Mouse (Mus musculus): Measurements from ENCODE around the gene Vmn1r209. TPM values are rescaled to one million over a fixed set of nuclear protein-coding genes. Genes with fewer than 3 reads are reported as not detected.
"Not testable (repeated sequence)": the region's sequence is repeated elsewhere in the genome, so short reads cannot be mapped to it uniquely, and the experiment has no call there.

Gene Vmn1r209
- polyA plus RNA-seq (2015; fragmentation: Nextera tagmentation; extraction: Ambion mirVana): not detected in 2 replicates

- not testable (repeated sequence) for H3K4me1 ChIP-seq (replicated peaks); H3K27ac ChIP-seq; H3K9ac ChIP-seq; H3K9me3 ChIP-seq (replicated peaks); H3K36me3 ChIP-seq; H3K4me3 ChIP-seq; H3K4me2 ChIP-seq; ATAC-seq (replicated peaks; ENCODE audit: insufficient number of reproducible peaks, insufficient read depth, low FRiP score, low read depth); H3K27me3 ChIP-seq
Measured at GRCm38 (mm10) chr13:22809582-22809981, at the start of gene Vmn1r209. Vmn1r209 (minus strand) TSS chr13:22809682.

- WGBS: 48% methylated on average over 1 of the region's 1 CpGs
- H3K9ac ChIP-seq: no peak within 1 kb of the TSS
- no peaks in the 10 kb centered on the region for H3K9me3 ChIP-seq (replicated peaks)
- H3K27ac ChIP-seq: no peak within 1 kb of the TSS
- H3K4me3 ChIP-seq: no peak within 1 kb of the TSS
- H3K27me3 ChIP-seq: no peaks in the 10 kb centered on the region
- ATAC-seq (replicated peaks; ENCODE audit: insufficient number of reproducible peaks, insufficient read depth, low FRiP score, low read depth): no peak
- H3K36me3 ChIP-seq: no peaks in the 10 kb centered on the region
- H3K4me1 ChIP-seq (replicated peaks): no peaks in the 10 kb centered on the region
- no peak within 1 kb of the TSS for H3K4me2 ChIP-seq
Measured at GRCm38 (mm10) chr13:22857461-22857860, 48.0 kb upstream of the Vmn1r209 start, which contains the start of gene Vmn1r211. Vmn1r211 (minus strand) TSS chr13:22857561.

GRCm38 (mm10) chr13:22854760-22855159, 45.3 kb upstream of the Vmn1r209 start:
- Histone ChIP-seq H3K9me3 (replicated peaks) (no peaks in the 10 kb centered on the region), H3K27ac (no peak overlapping the region), H3K36me3 (no peaks in the 10 kb centered on the region), H3K4me3 (no peak overlapping the region), H3K27me3 (no peaks in the 10 kb centered on the region), H3K9ac (no peak overlapping the region), H3K4me1 (replicated peaks) (no peaks in the 10 kb centered on the region), H3K4me2 (no peak overlapping the region)
- WGBS: 68% methylated on average over 4 of the region's 4 CpGs
- ATAC-seq (replicated peaks; ENCODE audit: insufficient number of reproducible peaks, insufficient read depth, low FRiP score, low read depth): no peak

- H3K27me3 ChIP-seq: no peaks in the 10 kb centered on the region
- no peaks in the 10 kb centered on the region for H3K4me1 ChIP-seq (replicated peaks)
- no peaks in the 10 kb centered on the region for H3K9me3 ChIP-seq (replicated peaks)
- H3K9ac ChIP-seq: no peak overlapping the region
- H3K36me3 ChIP-seq: no peaks in the 10 kb centered on the region
- WGBS: 69% methylated on average over 1 of the region's 1 CpGs
- H3K4me2 ChIP-seq: no peak overlapping the region
- ATAC-seq (replicated peaks; ENCODE audit: insufficient number of reproducible peaks, insufficient read depth, low FRiP score, low read depth): no peak
- H3K4me3 ChIP-seq: no peak overlapping the region
- H3K27ac ChIP-seq: no peak overlapping the region
Measured at GRCm38 (mm10) chr13:22846798-22847197, 37.3 kb upstream of the Vmn1r209 start.

GRCm38 (mm10) chr13:22844304-22844703, 34.8 kb upstream of the Vmn1r209 start:
- not testable (repeated sequence) for H3K4me2 ChIP-seq; H3K27ac ChIP-seq; H3K4me3 ChIP-seq; H3K27me3 ChIP-seq; H3K9me3 ChIP-seq (replicated peaks); ATAC-seq (replicated peaks; ENCODE audit: insufficient number of reproducible peaks, insufficient read depth, low FRiP score, low read depth); H3K4me1 ChIP-seq (replicated peaks); H3K9ac ChIP-seq; H3K36me3 ChIP-seq
- 67% methylated on average over 3 of the region's 3 CpGs for WGBS

- no peaks in the 10 kb centered on the region for H3K36me3 ChIP-seq
- H3K9ac ChIP-seq: no peak within 1 kb of the TSS
- H3K4me3 ChIP-seq: no peak within 1 kb of the TSS
- no peak for ATAC-seq (replicated peaks; ENCODE audit: insufficient number of reproducible peaks, insufficient read depth, low FRiP score, low read depth)
- H3K4me1 ChIP-seq (replicated peaks): no peaks in the 10 kb centered on the region
- H3K27me3 ChIP-seq: no peaks in the 10 kb centered on the region
- no peak within 1 kb of the TSS for H3K4me2 ChIP-seq
- no peaks in the 10 kb centered on the region for H3K9me3 ChIP-seq (replicated peaks)
- WGBS: 49% methylated on average over 4 of the region's 4 CpGs
- no peak within 1 kb of the TSS for H3K27ac ChIP-seq
Measured at GRCm38 (mm10) chr13:22831248-22831647, 21.8 kb upstream of the Vmn1r209 start, which contains the start of gene Vmn1r210. Vmn1r210 (minus strand) TSS chr13:22831348.

- H3K4me2 ChIP-seq; H3K9me3 ChIP-seq (replicated peaks); H3K36me3 ChIP-seq; H3K9ac ChIP-seq; ATAC-seq (replicated peaks; ENCODE audit: insufficient number of reproducible peaks, insufficient read depth, low FRiP score, low read depth); H3K27me3 ChIP-seq; H3K4me3 ChIP-seq; H3K4me1 ChIP-seq (replicated peaks); H3K27ac ChIP-seq: not testable (repeated sequence)
- 28% methylated on average over 7 of the region's 7 CpGs for WGBS
Measured at GRCm38 (mm10) chr13:22829395-22829794, 19.9 kb upstream of the Vmn1r209 start.

GRCm38 (mm10) chr13:22821601-22822000, 12.1 kb upstream of the Vmn1r209 start:
- not testable (repeated sequence) for H3K4me3 ChIP-seq; H3K36me3 ChIP-seq; H3K27ac ChIP-seq; H3K4me2 ChIP-seq; H3K27me3 ChIP-seq; H3K9ac ChIP-seq; ATAC-seq (replicated peaks; ENCODE audit: insufficient number of reproducible peaks, insufficient read depth, low FRiP score, low read depth); H3K4me1 ChIP-seq (replicated peaks); H3K9me3 ChIP-seq (replicated peaks)
- WGBS: 67% methylated on average over 1 of the region's 1 CpGs

- H3K9ac ChIP-seq; H3K4me1 ChIP-seq (replicated peaks); H3K4me3 ChIP-seq; H3K4me2 ChIP-seq; ATAC-seq (replicated peaks; ENCODE audit: insufficient number of reproducible peaks, insufficient read depth, low FRiP score, low read depth); H3K27ac ChIP-seq; H3K27me3 ChIP-seq; H3K9me3 ChIP-seq (replicated peaks); H3K36me3 ChIP-seq: not testable (repeated sequence)
- WGBS: 76% methylated on average over 3 of the region's 3 CpGs
Measured at GRCm38 (mm10) chr13:22788096-22788495, 21.4 kb downstream of the Vmn1r209 start.

- not testable (repeated sequence) for ATAC-seq (replicated peaks; ENCODE audit: insufficient number of reproducible peaks, insufficient read depth, low FRiP score, low read depth); H3K27me3 ChIP-seq; H3K27ac ChIP-seq; H3K4me1 ChIP-seq (replicated peaks); H3K9me3 ChIP-seq (replicated peaks); H3K4me2 ChIP-seq; H3K4me3 ChIP-seq; H3K36me3 ChIP-seq; H3K9ac ChIP-seq
Measured at GRCm38 (mm10) chr13:22784159-22784558, 25.3 kb downstream of the Vmn1r209 start.

GRCm38 (mm10) chr13:22777300-22777699, 32.2 kb downstream of the Vmn1r209 start, which contains the start of gene Vmn1r208:
Vmn1r208 (minus strand) TSS chr13:22777400.
- not testable (repeated sequence) for H3K27ac ChIP-seq; H3K9me3 ChIP-seq (replicated peaks); H3K27me3 ChIP-seq; H3K9ac ChIP-seq; H3K4me1 ChIP-seq (replicated peaks); H3K4me2 ChIP-seq; H3K36me3 ChIP-seq; ATAC-seq (replicated peaks; ENCODE audit: insufficient number of reproducible peaks, insufficient read depth, low FRiP score, low read depth); H3K4me3 ChIP-seq
- no CpG with 5 or more reads among the region's 7 CpGs for WGBS

- not testable (repeated sequence) for H3K4me3 ChIP-seq; H3K36me3 ChIP-seq; H3K9me3 ChIP-seq (replicated peaks); H3K27ac ChIP-seq; H3K27me3 ChIP-seq; H3K4me2 ChIP-seq; ATAC-seq (replicated peaks; ENCODE audit: insufficient number of reproducible peaks, insufficient read depth, low FRiP score, low read depth); H3K4me1 ChIP-seq (replicated peaks); H3K9ac ChIP-seq
- 64% methylated on average over 1 of the region's 2 CpGs for WGBS
Measured at GRCm38 (mm10) chr13:22771592-22771991, 37.9 kb downstream of the Vmn1r209 start.

Measured in heart, embryonic 15.5 days (tissue).